Comparison of ENCODE assay signal across 9 mouse cellular contexts in genomic region chr19:5014961-5015398, GRCm38 (mm10). TPM values are rescaled to one million over a fixed set of nuclear protein-coding genes. Genes with fewer than 3 reads are reported as not detected.
DNase-seq lines count a peak whose midpoint lies in the region; ATAC-seq and TF ChIP-seq lines count a peak whose summit lies in the region.
"Had no signal": no experiment of that assay in that cellular context is flagged by ENCODE, and none has a peak within 500 bp of the region (broad histone marks: within the 10 kb centered on the region; RNA-seq: fewer than 3 reads in every experiment).

No protein-coding gene starts in this region.

- no peaks in the 10 kb centered on the region for H3K27me3 ChIP-seq in heart, embryonic 12.5 days (replicated peaks)
- no peaks in the 10 kb centered on the region for H3K27me3 ChIP-seq in stomach, postnatal 0 days (ENCODE audit: control insufficient read depth, insufficient read depth, low read length)

- no peak overlapping the region for H3K9ac ChIP-seq in heart, embryonic 12.5 days
- no peak overlapping the region for H3K9ac ChIP-seq in stomach, postnatal 0 days (ENCODE audit: low read length)
- H3K9ac ChIP-seq: liver, embryonic 13.5 days had no signal

- H3K4me3 ChIP-seq in heart, embryonic 12.5 days: no peak overlapping the region
- no peak overlapping the region for H3K4me3 ChIP-seq in stomach, postnatal 0 days (ENCODE audit: low read depth, low read length)
- H3K4me3 ChIP-seq: liver, embryonic 13.5 days had no signal

- no peak for TF ChIP-seq EP300 in stomach, postnatal 0 days (optimal IDR thresholded peaks at IDR 0.05)

- no peak overlapping the region for H3K4me2 ChIP-seq in heart, embryonic 12.5 days
- no peak overlapping the region for H3K4me2 ChIP-seq in stomach, postnatal 0 days (replicated peaks; ENCODE audit: low read depth)
- H3K4me2 ChIP-seq: liver, embryonic 13.5 days had no signal

- peak; percentile 71 for TF ChIP-seq CTCF in stomach, postnatal 0 days (IDR thresholded peaks at IDR 0.05; ENCODE audit: low read depth)

- no peaks in the 10 kb centered on the region for H3K36me3 ChIP-seq in heart, embryonic 12.5 days
- no peaks in the 10 kb centered on the region for H3K36me3 ChIP-seq in stomach, postnatal 0 days (ENCODE audit: control insufficient read depth, insufficient read depth, low read length)
- H3K36me3 ChIP-seq: liver, embryonic 13.5 days had no signal

- no peak overlapping the region for H3K27ac ChIP-seq in heart, embryonic 12.5 days (ENCODE audit: poor library complexity, severe bottlenecking)
- no peak overlapping the region for H3K27ac ChIP-seq in stomach, postnatal 0 days (replicated peaks)
- H3K27ac ChIP-seq: liver, embryonic 13.5 days had no signal

- DNase-seq in heart, adult 8-10 months (ENCODE audit: low spot score): peak; percentile 36
- DNase-seq in testis, postnatal 10 days (ENCODE audit: low spot score): peak; percentile 66
- DNase-seq in testis, postnatal 14 days (ENCODE audit: low spot score): no peak
- DNase-seq in cerebellum, postnatal 10 days: peak; percentile 51 to 70
- DNase-seq in kidney, postnatal 36 days: peak; percentile 28 to 75
- peak; percentile 35 for DNase-seq in stomach, postnatal 0 days (ENCODE audit: low spot score)
- DNase-seq: liver, embryonic 13.5 days had no signal

- peaks cover 18% of the 10 kb centered on the region for H3K4me1 ChIP-seq in heart, embryonic 12.5 days (replicated peaks)
- H3K4me1 ChIP-seq in stomach, postnatal 0 days (replicated peaks; ENCODE audit: control insufficient read depth, insufficient read depth): 0 out of 2 replicates have a peak, but pooled peaks cover 3% of the 10 kb centered on the region

- no peaks in the 10 kb centered on the region for H3K9me3 ChIP-seq in heart, embryonic 12.5 days (replicated peaks)
- no peaks in the 10 kb centered on the region for H3K9me3 ChIP-seq in stomach, postnatal 0 days (ENCODE audit: control insufficient read depth, low read length)
- H3K9me3 ChIP-seq: liver, embryonic 13.5 days had no signal

- 19% methylated on average over 8 of the region's 8 CpGs for WGBS in heart, embryonic 12.5 days
- WGBS in stomach, postnatal 0 days: 17% methylated on average over 8 of the region's 8 CpGs

- no peak for ATAC-seq in heart, embryonic 12.5 days (ENCODE audit: insufficient number of reproducible peaks, low FRiP score)
- ATAC-seq in stomach, postnatal 0 days (ENCODE audit: low FRiP score, low TSS enrichment): no peak
- no peak for ATAC-seq in granulocyte monocyte progenitor cell, adult 5-6 weeks (replicated peaks; ENCODE audit: poor library complexity, severe bottlenecking)

RNA-seq across cellular contexts. Expression of gene Slc29a2, which starts 8.7 kb away (rescaled TPM):
- total RNA-seq in heart, adult 8-10 months (2022): 10 to 100 TPM in 2 of 4 experiments, 1 to 10 TPM in 2; 8.8 to 11.9 (median 10.6) TPM
- 8.7 and 9.9 TPM in 2 replicates for polyA plus RNA-seq in heart, embryonic 12.5 days (2016; fragmentation: Nextera tagmentation; extraction: Ambion mirVana)
- polyA plus RNA-seq in stomach, postnatal 0 days (2015; fragmentation: Nextera tagmentation; extraction: Ambion mirVana): 1.7 and 1.8 TPM in 2 replicates
- total RNA-seq in granulocyte monocyte progenitor cell, adult 5-6 weeks (2014; fragmentation: Nextera tagmentation): 3.1 and 12.2 TPM in 2 replicates
- total RNA-seq in granulocyte monocyte progenitor cell, adult 5-6 weeks (2017): 2.5 and 4.2 TPM in 2 replicates

RNA-seq across cellular contexts. Expression of gene B4gat1, which starts 23.6 kb away (rescaled TPM):
- 10 to 100 TPM; 45.0 to 47.2 (median 45.6) TPM for total RNA-seq in heart, adult 8-10 months (2022)
- polyA plus RNA-seq in heart, embryonic 12.5 days (2016; fragmentation: Nextera tagmentation; extraction: Ambion mirVana): 48.2 and 49.1 TPM in 2 replicates
- polyA plus RNA-seq in stomach, postnatal 0 days (2015; fragmentation: Nextera tagmentation; extraction: Ambion mirVana): 22.3 and 23.6 TPM in 2 replicates
- total RNA-seq in granulocyte monocyte progenitor cell, adult 5-6 weeks (2014; fragmentation: Nextera tagmentation): 4.8 and 6.1 TPM in 2 replicates
- total RNA-seq in granulocyte monocyte progenitor cell, adult 5-6 weeks (2017): 2.6 and 11.6 TPM in 2 replicates

RNA-seq across cellular contexts. Expression of gene AC124502.3, which starts 23.7 kb away (rescaled TPM):
- total RNA-seq in heart, adult 8-10 months (2022): 1 to 10 TPM; 2.4 to 3.4 (median 2.6) TPM
- 1.6 and 2.0 TPM in 2 replicates for polyA plus RNA-seq in heart, embryonic 12.5 days (2016; fragmentation: Nextera tagmentation; extraction: Ambion mirVana)
- 0.24 and 1.1 TPM in 2 replicates for polyA plus RNA-seq in stomach, postnatal 0 days (2015; fragmentation: Nextera tagmentation; extraction: Ambion mirVana)
- 1.3 and 1.4 TPM in 2 replicates for total RNA-seq in granulocyte monocyte progenitor cell, adult 5-6 weeks (2014; fragmentation: Nextera tagmentation)
- 5.4 TPM in 1 of 2 replicates, not detected in the other for total RNA-seq in granulocyte monocyte progenitor cell, adult 5-6 weeks (2017)

RNA-seq across cellular contexts. Expression of gene Npas4, which starts 24.9 kb away (rescaled TPM):
- total RNA-seq in heart, adult 8-10 months (2022): under 1 TPM in 1 of 4 experiments, not detected in 3; 0.08 TPM
- polyA plus RNA-seq in heart, embryonic 12.5 days (2016; fragmentation: Nextera tagmentation; extraction: Ambion mirVana): 0.08 and 0.13 TPM in 2 replicates
- polyA plus RNA-seq in stomach, postnatal 0 days (2015; fragmentation: Nextera tagmentation; extraction: Ambion mirVana): 0.08 and 0.12 TPM in 2 replicates
- not detected in 2 replicates for total RNA-seq in granulocyte monocyte progenitor cell, adult 5-6 weeks (2014; fragmentation: Nextera tagmentation)
- total RNA-seq in granulocyte monocyte progenitor cell, adult 5-6 weeks (2017): not detected in 2 replicates
- polyA plus RNA-seq: liver, embryonic 13.5 days had no signal

RNA-seq across cellular contexts. Expression of gene Brms1, which starts 26.2 kb away (rescaled TPM):
- 10 to 100 TPM; 13.0 to 17.6 (median 15.6) TPM for total RNA-seq in heart, adult 8-10 months (2022)
- polyA plus RNA-seq in heart, embryonic 12.5 days (2016; fragmentation: Nextera tagmentation; extraction: Ambion mirVana): 28.1 and 28.3 TPM in 2 replicates
- 42.3 and 45.6 TPM in 2 replicates for polyA plus RNA-seq in stomach, postnatal 0 days (2015; fragmentation: Nextera tagmentation; extraction: Ambion mirVana)
- total RNA-seq in granulocyte monocyte progenitor cell, adult 5-6 weeks (2014; fragmentation: Nextera tagmentation): 32.0 and 35.7 TPM in 2 replicates
- total RNA-seq in granulocyte monocyte progenitor cell, adult 5-6 weeks (2017): 33.6 and 43.3 TPM in 2 replicates
